Mouse (Mus musculus): ENCODE data around the gene Dnal1. TPM values are rescaled to one million over a fixed set of nuclear protein-coding genes. Genes with fewer than 3 reads are reported as not detected.
A peak's percentile ranks its signal among the peaks of the same experiment; 100 is the strongest.

The Dnal1 gene
- polyA plus RNA-seq, 1 experiment = 20.2 TPM

DNA sequence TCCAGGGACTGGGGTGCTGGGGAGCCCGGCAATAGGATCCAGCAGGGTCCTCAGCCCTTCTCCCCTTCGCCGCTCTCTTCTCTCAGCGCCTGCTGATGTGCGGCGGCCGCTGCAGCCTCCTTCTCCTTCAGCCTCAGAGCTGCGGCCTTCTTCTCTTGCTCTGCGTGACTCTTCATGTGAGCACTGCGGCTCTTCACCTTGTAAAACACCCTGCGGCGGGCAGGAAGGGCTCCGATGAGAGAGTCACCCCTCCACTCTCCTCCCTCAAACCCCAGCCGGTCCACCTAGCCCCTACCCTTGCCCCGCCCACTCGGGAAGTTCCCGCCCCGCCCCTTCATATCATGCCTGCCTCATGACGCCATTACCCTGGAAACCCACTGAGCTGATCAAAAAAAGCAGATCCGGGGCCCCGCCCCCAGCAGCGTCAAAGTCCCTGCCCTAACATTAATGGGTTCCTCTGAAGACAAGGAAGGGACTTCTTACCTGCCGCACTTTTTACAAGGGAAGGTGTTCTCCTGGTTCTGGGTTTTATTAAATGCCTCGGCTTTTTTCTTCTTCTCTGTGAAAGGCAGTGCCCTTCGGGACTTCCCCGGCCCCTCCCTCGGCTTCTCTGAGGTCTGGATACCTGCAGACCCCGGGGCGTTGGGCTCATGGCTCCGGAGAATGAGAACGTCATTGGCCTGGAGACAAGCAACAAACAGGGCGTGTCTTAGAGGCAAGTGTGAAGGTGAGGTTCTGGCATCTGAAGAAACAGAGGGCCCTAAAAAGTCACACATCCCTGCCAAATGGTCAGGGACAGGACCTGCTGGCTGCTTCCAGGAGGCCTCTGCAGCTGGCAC is 38.4 kb downstream of the Dnal1 start:
- TF ChIP-seq POLR2A (IDR thresholded peaks at IDR 0.05; ENCODE audit: borderline replicate concordance, extremely low read depth, insufficient read depth, insufficient read length, poor library complexity, severe bottlenecking) (no peak), CTCF (IDR thresholded peaks at IDR 0.05; ENCODE audit: borderline replicate concordance, extremely low read depth, insufficient read depth, insufficient read length) (no peak)
- no peak for DNase-seq (ENCODE audit: low read depth)

DNA sequence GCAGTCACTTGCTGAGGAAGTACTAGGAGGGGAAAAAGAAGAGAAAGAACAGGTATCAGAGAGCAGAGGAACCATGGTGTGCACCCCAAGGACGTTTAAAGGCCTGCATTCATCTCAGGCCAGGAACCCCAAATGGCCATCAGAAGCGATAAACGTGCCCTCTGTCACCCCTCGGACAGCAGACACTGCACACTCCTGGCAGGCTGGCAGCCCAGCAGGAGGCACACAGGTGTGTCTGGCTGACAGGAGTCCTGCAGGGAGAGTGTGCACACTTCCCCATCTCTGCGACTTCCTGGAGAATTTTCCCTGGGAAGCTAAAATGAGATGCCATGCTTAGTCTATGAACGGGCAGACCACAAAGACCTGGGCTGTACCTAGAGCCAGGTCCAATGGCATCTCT is 39.2 kb downstream of the Dnal1 start:
- TF ChIP-seq POLR2A (IDR thresholded peaks at IDR 0.05; ENCODE audit: borderline replicate concordance, extremely low read depth, insufficient read depth, insufficient read length, poor library complexity, severe bottlenecking) = no peak
- no peak for TF ChIP-seq CTCF (IDR thresholded peaks at IDR 0.05; ENCODE audit: borderline replicate concordance, extremely low read depth, insufficient read depth, insufficient read length)
- DNase-seq (ENCODE audit: low read depth) = no peak

DNA sequence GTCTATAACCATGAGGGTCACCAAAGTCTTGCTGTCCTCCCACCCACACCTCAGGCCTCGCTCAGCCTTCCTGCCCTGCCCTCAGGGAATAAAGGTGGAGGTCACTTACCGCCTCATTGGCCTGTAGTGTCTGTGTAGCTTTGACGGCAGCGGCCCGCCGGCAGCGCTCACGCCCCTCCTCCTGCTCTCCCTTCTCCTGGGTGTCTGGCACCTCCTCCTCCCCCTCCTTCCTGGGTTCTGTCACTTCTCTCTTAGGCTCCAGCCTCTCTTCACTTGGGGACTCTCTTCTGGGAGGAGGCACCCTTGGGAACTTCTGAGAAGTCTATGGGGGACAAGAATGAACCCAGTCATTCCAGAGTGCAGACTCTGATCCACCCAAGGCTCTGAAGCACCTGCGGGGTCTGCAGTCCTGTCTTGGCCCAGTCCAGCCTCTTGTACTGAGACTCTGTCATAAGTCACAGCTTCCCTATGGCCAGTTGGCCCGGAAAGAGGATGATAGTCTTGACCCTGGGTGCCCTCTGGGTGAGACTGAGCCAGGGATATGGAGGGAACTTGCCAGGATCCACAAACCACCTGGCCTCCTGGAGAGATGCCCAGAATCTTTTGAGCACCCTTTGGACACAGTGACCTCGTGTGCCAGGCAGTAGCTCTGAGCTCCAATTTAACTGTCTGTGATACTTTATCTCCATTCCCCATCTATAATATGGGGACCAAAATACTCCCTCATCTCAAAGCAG is 40.8 kb downstream of the Dnal1 start:
- no peak for TF ChIP-seq CTCF (IDR thresholded peaks at IDR 0.05; ENCODE audit: borderline replicate concordance, extremely low read depth, insufficient read depth, insufficient read length)
- TF ChIP-seq POLR2A (IDR thresholded peaks at IDR 0.05; ENCODE audit: borderline replicate concordance, extremely low read depth, insufficient read depth, insufficient read length, poor library complexity, severe bottlenecking) = no peak
- DNase-seq (ENCODE audit: low read depth) = no peak

DNA sequence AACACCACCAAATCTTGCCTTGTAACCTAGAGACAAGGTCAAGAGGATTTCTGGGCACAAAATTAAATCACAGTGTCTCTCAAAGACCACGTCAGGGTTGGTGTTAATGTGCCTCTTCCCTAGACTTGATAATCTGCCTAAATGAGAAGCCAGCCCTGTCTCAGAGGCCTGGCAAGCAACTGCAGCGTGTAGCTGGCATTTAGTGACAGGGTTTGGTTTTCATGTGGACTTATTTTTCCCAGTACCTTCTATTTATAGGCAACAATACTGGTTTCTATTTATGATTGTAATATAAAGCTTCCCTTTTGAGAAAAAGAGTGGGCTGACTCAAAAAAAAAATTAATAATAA is 41.3 kb downstream of the Dnal1 start:
- TF ChIP-seq CTCF (IDR thresholded peaks at IDR 0.05; ENCODE audit: borderline replicate concordance, extremely low read depth, insufficient read depth, insufficient read length) = no peak
- no peak for TF ChIP-seq POLR2A (IDR thresholded peaks at IDR 0.05; ENCODE audit: borderline replicate concordance, extremely low read depth, insufficient read depth, insufficient read length, poor library complexity, severe bottlenecking)
- DNase-seq (ENCODE audit: low read depth) = no peak

DNA sequence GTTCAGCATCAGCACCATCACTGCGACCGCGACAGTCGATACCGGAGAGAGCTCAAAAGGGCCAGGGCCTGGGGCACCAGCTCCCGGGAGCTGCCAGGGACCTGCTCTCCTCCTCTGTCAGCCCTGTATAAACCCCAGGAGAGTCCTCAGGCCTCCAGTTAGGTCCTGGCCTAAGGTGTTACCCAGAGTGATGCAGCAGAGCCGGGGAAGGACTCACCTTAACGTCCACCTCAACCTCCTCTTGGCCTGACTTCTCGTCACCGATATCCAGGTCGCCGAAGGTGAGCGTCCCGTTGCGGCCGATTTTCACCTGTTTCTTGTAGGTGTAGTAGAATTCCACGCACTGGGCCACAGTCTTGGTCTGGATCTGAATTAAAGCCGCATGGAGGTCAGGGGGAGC is 42.0 kb downstream of the Dnal1 start:
- no peak for DNase-seq (ENCODE audit: low read depth)
- TF ChIP-seq CTCF (IDR thresholded peaks at IDR 0.05; ENCODE audit: borderline replicate concordance, extremely low read depth, insufficient read depth, insufficient read length) = no peak
- TF ChIP-seq POLR2A (IDR thresholded peaks at IDR 0.05; ENCODE audit: borderline replicate concordance, extremely low read depth, insufficient read depth, insufficient read length, poor library complexity, severe bottlenecking) = no peak

DNA sequence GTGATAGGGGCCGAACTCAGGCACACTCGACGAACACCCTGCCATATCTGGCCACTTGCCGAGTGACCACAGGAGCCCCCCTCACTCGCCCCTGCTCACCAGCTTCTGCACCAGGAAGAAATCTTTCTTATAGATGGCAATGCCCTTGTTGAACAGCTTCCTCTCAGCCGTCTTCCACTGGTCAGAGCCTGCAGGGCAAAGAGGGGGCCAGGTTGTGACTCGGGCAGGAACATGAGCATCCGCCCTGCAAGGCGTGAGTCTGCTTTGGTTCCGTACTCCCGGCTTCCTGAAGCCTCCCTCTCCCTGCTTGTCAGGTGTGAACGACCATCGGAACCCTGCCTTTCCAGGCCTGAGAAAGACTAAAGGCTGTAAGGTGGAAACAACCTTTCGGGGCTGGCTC is 44.0 kb downstream of the Dnal1 start:
- TF ChIP-seq POLR2A (IDR thresholded peaks at IDR 0.05; ENCODE audit: borderline replicate concordance, extremely low read depth, insufficient read depth, insufficient read length, poor library complexity, severe bottlenecking) (no peak), CTCF (IDR thresholded peaks at IDR 0.05; ENCODE audit: borderline replicate concordance, extremely low read depth, insufficient read depth, insufficient read length) (no peak)
- no peak for DNase-seq (ENCODE audit: low read depth)

DNA sequence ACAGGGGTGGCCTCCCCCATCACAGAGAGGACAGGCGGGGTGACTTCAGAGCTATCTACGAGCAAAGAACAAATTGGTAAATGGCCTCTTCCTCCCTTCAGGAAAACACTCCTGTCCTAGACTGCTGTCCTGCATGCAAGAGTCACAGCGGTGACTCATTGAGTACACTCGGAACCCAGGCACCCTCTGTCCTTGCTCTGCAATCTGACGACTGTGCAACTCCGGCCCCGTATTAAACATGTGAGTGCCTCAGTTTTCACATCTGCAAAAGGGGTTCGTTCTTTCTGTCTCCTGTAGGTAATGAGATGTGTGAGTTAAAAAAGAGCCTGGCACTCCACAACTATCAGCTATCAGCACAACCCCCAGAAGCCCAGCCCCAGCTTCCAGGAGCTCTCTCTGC is 46.3 kb downstream of the Dnal1 start:
- TF ChIP-seq CTCF (IDR thresholded peaks at IDR 0.05; ENCODE audit: borderline replicate concordance, extremely low read depth, insufficient read depth, insufficient read length) (no peak), POLR2A (IDR thresholded peaks at IDR 0.05; ENCODE audit: borderline replicate concordance, extremely low read depth, insufficient read depth, insufficient read length, poor library complexity, severe bottlenecking) (no peak)
- DNase-seq (ENCODE audit: low read depth) = no peak

DNA sequence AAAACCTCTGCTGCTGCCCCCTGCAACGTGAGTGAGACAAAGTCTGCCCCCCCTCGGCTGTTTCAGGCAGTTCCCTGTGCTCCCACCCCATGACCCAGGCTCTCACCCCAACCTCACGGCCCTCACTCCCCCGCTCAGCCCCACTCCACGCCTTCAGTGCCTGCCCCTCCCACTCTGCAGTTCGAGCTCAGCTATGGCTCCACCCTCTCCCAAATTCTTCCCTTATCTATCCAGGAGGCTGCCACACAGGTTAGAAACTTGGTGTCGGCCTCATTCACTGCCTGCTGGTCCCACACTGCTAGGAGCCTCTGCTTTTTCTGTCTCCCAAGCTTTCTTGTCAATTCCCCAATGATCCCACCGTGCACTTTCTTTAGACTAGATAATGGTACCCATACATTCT is 47.0 kb downstream of the Dnal1 start:
- TF ChIP-seq POLR2A (IDR thresholded peaks at IDR 0.05; ENCODE audit: borderline replicate concordance, extremely low read depth, insufficient read depth, insufficient read length, poor library complexity, severe bottlenecking) = no peak
- TF ChIP-seq CTCF (IDR thresholded peaks at IDR 0.05; ENCODE audit: borderline replicate concordance, extremely low read depth, insufficient read depth, insufficient read length) = no peak
- no peak for DNase-seq (ENCODE audit: low read depth)

DNA sequence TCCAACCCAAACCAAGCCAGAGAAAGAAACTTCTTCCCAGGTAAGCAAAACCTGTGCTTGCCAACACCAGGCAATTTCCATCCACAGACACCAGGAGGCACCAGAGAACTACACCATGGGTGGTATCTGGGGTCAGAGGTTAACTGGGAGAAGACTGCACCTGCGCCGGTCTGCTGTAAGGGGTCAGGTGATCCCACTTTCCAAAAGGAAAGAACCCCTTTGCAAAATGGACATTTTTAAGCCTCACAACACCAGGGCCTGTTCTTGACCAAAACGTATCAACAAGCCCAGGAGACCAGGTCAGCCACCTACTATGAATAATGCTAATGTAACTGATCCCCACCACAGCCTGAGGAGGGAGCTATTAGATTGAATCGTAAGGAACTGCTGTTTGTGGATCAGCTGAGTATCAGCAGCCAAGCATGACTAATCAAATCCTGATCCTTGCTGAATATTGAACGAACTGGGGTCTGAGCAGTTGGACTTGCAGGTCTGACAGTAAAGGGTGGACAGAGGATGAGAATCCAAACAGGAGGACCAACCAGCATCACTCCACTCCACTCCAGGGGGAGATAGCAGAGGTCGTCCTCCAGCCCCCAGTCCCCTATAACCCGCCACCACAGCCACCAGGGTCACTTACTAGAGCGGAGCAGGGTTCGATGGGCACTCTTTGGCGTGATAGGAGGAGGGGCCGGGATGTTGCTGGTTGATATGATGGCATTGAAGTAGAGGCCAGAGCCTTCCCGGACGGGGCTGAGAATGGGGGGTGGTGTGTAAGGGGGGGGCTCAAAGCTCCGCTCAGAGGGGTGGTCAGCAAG is 47.7 kb downstream of the Dnal1 start:
- peak; percentile 73 for DNase-seq (ENCODE audit: low read depth)
- TF ChIP-seq CTCF (IDR thresholded peaks at IDR 0.05; ENCODE audit: borderline replicate concordance, extremely low read depth, insufficient read depth, insufficient read length) (peak; percentile 47; the same call in 1 of the 2 replicates), POLR2A (IDR thresholded peaks at IDR 0.05; ENCODE audit: borderline replicate concordance, extremely low read depth, insufficient read depth, insufficient read length, poor library complexity, severe bottlenecking) (no peak)

DNA sequence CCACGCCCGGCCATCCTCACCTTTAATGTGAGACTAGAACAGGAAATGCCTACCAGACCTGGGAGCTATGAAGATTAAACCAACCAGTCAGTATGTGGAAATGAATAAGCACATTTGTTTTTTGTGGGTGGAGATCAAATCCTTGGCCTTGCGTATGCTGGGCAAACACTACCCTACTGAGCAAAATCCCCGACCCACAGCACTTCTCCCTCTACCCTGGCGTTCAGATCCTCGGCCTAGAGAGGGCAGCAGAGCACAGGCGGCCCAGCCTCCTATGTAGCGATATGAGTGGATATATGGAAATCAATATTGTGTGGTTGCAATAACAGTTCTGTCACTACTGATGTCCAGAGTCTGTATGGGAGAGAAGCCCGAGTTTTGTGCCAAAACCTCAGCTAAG is 49.0 kb downstream of the Dnal1 start:
- TF ChIP-seq POLR2A (IDR thresholded peaks at IDR 0.05; ENCODE audit: borderline replicate concordance, extremely low read depth, insufficient read depth, insufficient read length, poor library complexity, severe bottlenecking) = no peak
- peak; percentile 59 for TF ChIP-seq CTCF (IDR thresholded peaks at IDR 0.05; ENCODE audit: borderline replicate concordance, extremely low read depth, insufficient read depth, insufficient read length)
- no peak for DNase-seq (ENCODE audit: low read depth)

DNA sequence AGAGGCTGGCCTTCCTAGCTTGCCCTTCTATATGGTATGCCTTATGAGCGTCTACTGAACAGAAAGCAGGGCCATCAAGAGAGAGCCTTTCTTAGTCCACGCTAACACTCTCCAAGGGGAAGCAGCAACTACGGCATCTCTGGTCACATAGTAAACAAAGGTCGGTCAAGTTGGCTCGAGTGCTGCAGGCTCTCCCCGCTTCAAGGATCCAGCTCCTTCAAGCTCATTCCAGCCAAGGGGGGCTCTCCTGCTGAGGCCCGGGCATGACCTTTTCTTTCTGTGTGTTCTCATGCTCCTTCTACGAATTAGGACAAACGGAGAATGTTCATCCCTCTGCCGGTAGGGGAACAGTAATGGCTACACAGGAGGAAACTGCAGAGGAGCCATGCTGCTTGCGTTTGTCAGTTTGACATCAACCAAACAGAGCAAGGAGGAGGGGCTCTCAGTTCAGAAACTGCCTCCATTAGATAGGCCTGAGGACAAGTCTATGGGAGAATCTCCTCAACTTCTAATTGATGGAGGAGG is 49.5 kb downstream of the Dnal1 start:
- DNase-seq (ENCODE audit: low read depth) = no peak
- TF ChIP-seq POLR2A (IDR thresholded peaks at IDR 0.05; ENCODE audit: borderline replicate concordance, extremely low read depth, insufficient read depth, insufficient read length, poor library complexity, severe bottlenecking) (no peak), CTCF (IDR thresholded peaks at IDR 0.05; ENCODE audit: borderline replicate concordance, extremely low read depth, insufficient read depth, insufficient read length) (no peak)
